Mouse (Mus musculus) limb, embryonic 12.5 days (tissue): ENCODE results near the gene L3mbtl2. TPM values are rescaled to one million over a fixed set of nuclear protein-coding genes. Genes with fewer than 3 reads are reported as not detected.

Experiments used
- ATAC-seq: fragments of 200-750 bp; cut with Nextera tagmentation; 2 replicates; pipeline ENCODE4 v1.8.0; 2017; ENCODE audit warnings: low read depth, moderate TSS enrichment; ENCODE audit not compliant: insufficient number of reproducible peaks, insufficient read depth, low FRiP score, low TSS enrichment
- H3K27ac ChIP-seq: fragments of 300-500 bp; sonication (generic); 2 replicates; pipeline ENCODE4 v1.5.1; 2016; ENCODE audit warnings: mild to moderate bottlenecking, moderate library complexity
- H3K27me3 ChIP-seq: fragments of 300-500 bp; sonication (generic); 2 replicates; pipeline ENCODE4 v1.6.1; 2016; ENCODE audit warnings: mild to moderate bottlenecking, moderate library complexity
- H3K36me3 ChIP-seq: fragments of 300-500 bp; sonication (generic); 2 replicates; pipeline ENCODE4 v1.6.1; 2016; ENCODE audit warnings: mild to moderate bottlenecking, moderate library complexity
- H3K4me1 ChIP-seq: fragments of 300-500 bp; sonication (generic); replicated peaks from 2 replicates; pipeline ENCODE4 v1.6.1; 2016
- H3K4me2 ChIP-seq: fragments of 300-500 bp; sonication (generic); 2 replicates; pipeline ENCODE4 v1.6.1; 2016; ENCODE audit warnings: mild to moderate bottlenecking, moderate library complexity
- H3K4me3 ChIP-seq: fragments of 300-500 bp; sonication (generic); replicated peaks from 2 replicates; pipeline ENCODE4 v1.5.1; 2016; ENCODE audit warnings: mild to moderate bottlenecking
- H3K9ac ChIP-seq: fragments of 300-500 bp; sonication (generic); replicated peaks from 2 replicates; pipeline ENCODE4 v1.6.1; 2016; ENCODE audit warnings: mild to moderate bottlenecking, moderate library complexity
- H3K9me3 ChIP-seq: fragments of 300-500 bp; sonication (generic); 2 replicates; pipeline ENCODE4 v1.6.1; 2016; ENCODE audit warnings: mild to moderate bottlenecking, moderate library complexity
- WGBS: fragments of 180-500 bp; shearing (Covaris S2); methylation state at CpG from one replicate; pipeline ENCODE4 v1.1.7; 2016; 5-methylcytosine and 5-hydroxymethylcytosine counted together
- polyA plus RNA-seq: library from polyadenylated mRNA; unstranded; fragments of >200 nt; fragmentation: Nextera tagmentation; extraction: Ambion mirVana; gene quantifications from 2 replicates; pipeline ENCODE4 v1.2.1, GENCODE M21; 2016

The L3mbtl2 gene
- polyA plus RNA-seq, 1 experiment from 2014 or later, result 25.5 TPM

GRCm38 (mm10) chr15:81708991-81709390 lies 45.3 kb downstream of the L3mbtl2 start:
- WGBS, result 94% methylated on average over 11 of the region's 11 CpGs
- Histone ChIP-seq H3K4me2 (no peak overlapping the region), H3K4me3 (no peak overlapping the region), H3K9me3 (no peaks in the 10 kb centered on the region), H3K27me3 (no peaks in the 10 kb centered on the region), H3K36me3 (peaks cover 94% of the 10 kb centered on the region), H3K27ac (no peak overlapping the region), H3K9ac (no peak overlapping the region), H3K4me1 (no peaks in the 10 kb centered on the region)
- no peak for ATAC-seq

DNA sequence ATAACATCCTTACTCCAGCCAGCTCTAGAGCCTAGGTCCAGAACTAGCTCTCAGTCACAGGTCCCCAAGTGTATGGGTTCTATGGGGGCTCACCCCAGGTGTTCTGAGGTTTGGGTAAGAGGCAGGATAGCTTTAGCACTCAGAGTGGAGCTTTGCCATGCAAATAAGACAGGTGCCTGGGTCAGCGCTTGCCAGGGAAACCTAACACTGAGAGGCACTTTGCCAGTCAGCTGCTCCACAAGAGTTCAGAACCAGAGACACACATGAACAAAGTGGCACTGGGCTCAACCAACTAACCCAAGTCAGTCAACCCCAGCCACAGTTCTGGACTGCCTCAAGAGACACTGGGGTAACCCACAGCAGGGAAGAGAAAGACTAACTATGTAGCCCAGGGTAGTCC lies 46.0 kb downstream of the L3mbtl2 start:
- no peaks in the 10 kb centered on the region for H3K9me3 ChIP-seq
- no peak overlapping the region for H3K4me2 ChIP-seq
- no peak overlapping the region for H3K9ac ChIP-seq
- H3K4me1 ChIP-seq, result no peaks in the 10 kb centered on the region
- no peak overlapping the region for H3K4me3 ChIP-seq
- no peak overlapping the region for H3K27ac ChIP-seq
- 100% methylated on average over 1 of the region's 1 CpGs for WGBS
- ATAC-seq, result no peak
- H3K36me3 ChIP-seq, result peaks cover 89% of the 10 kb centered on the region
- H3K27me3 ChIP-seq, result no peaks in the 10 kb centered on the region

DNA sequence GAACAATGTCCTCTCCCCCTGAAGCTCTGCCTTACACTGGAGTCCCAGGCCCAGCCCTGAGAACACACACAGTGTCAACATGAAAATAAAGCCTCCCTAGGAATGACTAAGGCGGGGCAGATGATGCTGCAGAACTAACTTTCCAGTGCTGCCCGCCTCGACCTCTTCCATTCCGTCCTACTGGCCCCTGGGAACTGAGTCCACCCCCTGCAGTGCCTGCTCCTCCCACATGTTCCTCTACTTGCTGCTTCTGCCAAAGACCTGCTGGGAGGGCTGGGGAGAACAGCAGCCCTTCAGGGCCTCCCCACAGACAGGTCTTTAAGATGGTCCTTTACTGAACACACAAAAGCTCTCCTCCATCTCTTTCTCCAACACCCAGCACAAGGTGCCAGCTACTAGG lies 47.1 kb downstream of the L3mbtl2 start:
- Histone ChIP-seq H3K27ac (no peak overlapping the region), H3K36me3 (peaks cover 89% of the 10 kb centered on the region), H3K4me2 (no peak overlapping the region), H3K4me3 (no peak overlapping the region), H3K4me1 (no peaks in the 10 kb centered on the region), H3K9ac (no peak overlapping the region), H3K9me3 (no peaks in the 10 kb centered on the region), H3K27me3 (no peaks in the 10 kb centered on the region)
- WGBS, result 85% methylated on average over 4 of the region's 4 CpGs
- ATAC-seq, result no peak

DNA sequence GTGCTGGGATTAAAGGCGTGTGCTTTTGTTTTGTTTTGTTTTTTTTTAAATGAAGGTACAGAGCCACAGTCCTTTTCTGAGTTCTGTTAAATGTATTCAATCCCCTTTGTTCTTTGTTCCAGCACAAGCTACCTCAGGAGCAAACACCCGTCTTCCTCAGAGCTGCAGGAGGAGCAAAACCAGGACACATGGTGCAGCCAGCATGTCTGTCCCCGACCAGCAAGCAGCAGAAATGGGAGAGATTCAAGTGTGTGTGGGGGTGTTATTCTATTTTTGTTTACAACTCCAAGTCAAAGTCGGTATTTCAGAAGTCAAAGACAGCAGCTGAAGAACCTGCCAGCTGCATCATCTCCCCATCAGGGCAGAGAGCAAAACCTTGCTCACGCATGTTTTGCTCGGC lies 50.1 kb downstream of the L3mbtl2 start:
- no peak overlapping the region for H3K9ac ChIP-seq
- H3K27me3 ChIP-seq, result no peaks in the 10 kb centered on the region
- no peak overlapping the region for H3K4me2 ChIP-seq
- peaks cover 93% of the 10 kb centered on the region for H3K36me3 ChIP-seq
- H3K9me3 ChIP-seq, result no peaks in the 10 kb centered on the region
- no peaks in the 10 kb centered on the region for H3K4me1 ChIP-seq
- no peak overlapping the region for H3K4me3 ChIP-seq
- H3K27ac ChIP-seq, result no peak overlapping the region
- WGBS, result 86% methylated on average over 6 of the region's 6 CpGs
- no peak for ATAC-seq

- Histone ChIP-seq H3K27me3 (no peaks in the 10 kb centered on the region), H3K36me3 (peaks cover 95% of the 10 kb centered on the region), H3K4me2 (no peak overlapping the region), H3K4me1 (no peaks in the 10 kb centered on the region), H3K27ac (no peak overlapping the region), H3K9ac (no peak overlapping the region), H3K4me3 (no peak overlapping the region), H3K9me3 (no peaks in the 10 kb centered on the region)
- ATAC-seq, result no peak
- WGBS, result 92% methylated on average over 9 of the region's 9 CpGs
Measured at GRCm38 (mm10) chr15:81718336-81719138, 54.8 kb downstream of the L3mbtl2 start.

- no peaks in the 10 kb centered on the region for H3K4me1 ChIP-seq
- H3K9ac ChIP-seq, result no peak overlapping the region
- H3K9me3 ChIP-seq, result no peaks in the 10 kb centered on the region
- H3K27me3 ChIP-seq, result no peaks in the 10 kb centered on the region
- no peak overlapping the region for H3K4me2 ChIP-seq
- no peak overlapping the region for H3K4me3 ChIP-seq
- H3K27ac ChIP-seq, result no peak overlapping the region
- peaks cover 95% of the 10 kb centered on the region for H3K36me3 ChIP-seq
- WGBS, result 92% methylated on average over 6 of the region's 6 CpGs
- ATAC-seq, result no peak
Measured at GRCm38 (mm10) chr15:81719139-81719531, 55.4 kb downstream of the L3mbtl2 start.

GRCm38 (mm10) chr15:81722361-81722760 lies 58.7 kb downstream of the L3mbtl2 start:
- Histone ChIP-seq H3K9me3 (no peaks in the 10 kb centered on the region), H3K36me3 (peaks cover 91% of the 10 kb centered on the region), H3K4me1 (no peaks in the 10 kb centered on the region), H3K4me3 (no peak overlapping the region), H3K27me3 (no peaks in the 10 kb centered on the region), H3K27ac (no peak overlapping the region), H3K4me2 (no peak overlapping the region), H3K9ac (no peak overlapping the region)
- 96% methylated on average over 5 of the region's 5 CpGs for WGBS
- no peak for ATAC-seq

DNA sequence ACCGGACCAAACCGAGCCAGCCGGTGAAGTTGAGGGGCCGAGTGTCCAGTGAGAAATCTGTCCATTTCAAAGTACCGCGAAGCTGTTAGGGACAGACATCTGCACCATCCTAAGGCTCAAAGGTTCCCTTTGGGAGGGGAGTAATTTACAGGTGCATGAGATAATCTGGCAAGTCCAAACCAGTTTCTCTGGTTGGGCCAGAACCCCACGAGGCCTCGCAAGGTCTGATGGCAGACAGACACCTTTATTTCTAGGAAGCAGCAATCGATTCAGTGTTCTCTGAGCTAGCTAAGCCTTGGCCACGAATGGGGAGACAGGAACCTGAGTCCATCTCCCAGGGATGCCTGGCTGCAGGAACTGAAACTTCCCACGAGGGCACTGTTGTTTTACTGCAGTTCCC lies 60.0 kb downstream of the L3mbtl2 start:
- Histone ChIP-seq H3K4me1 (peaks cover 12% of the 10 kb centered on the region), H3K27me3 (no peaks in the 10 kb centered on the region), H3K27ac (no peak overlapping the region), H3K9ac (no peak overlapping the region), H3K4me2 (no peak overlapping the region), H3K36me3 (peaks cover 78% of the 10 kb centered on the region), H3K4me3 (no peak overlapping the region), H3K9me3 (no peaks in the 10 kb centered on the region)
- ATAC-seq, result no peak
- 89% methylated on average over 11 of the region's 11 CpGs for WGBS

DNA sequence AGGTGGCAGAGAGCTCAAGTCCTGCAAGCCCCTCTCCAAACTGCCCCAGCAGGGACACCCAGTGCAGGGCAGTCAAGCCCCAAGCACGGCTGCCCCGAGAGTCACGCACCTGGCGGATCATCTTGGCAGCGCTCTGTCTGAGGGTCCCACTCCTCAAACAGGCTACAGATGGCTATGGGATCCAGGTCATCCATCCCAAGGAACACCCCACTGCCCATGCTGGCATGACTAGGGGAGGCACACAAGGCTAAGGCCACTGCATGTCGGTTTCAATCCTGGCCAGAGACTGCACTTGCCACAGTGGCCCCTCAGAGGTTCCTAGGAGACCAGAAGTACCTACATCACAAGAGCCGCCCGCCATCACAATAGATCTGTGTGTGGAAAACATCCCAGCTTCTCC lies 62.3 kb downstream of the L3mbtl2 start:
- Histone ChIP-seq H3K4me1 (peaks cover 16% of the 10 kb centered on the region), H3K27ac (no peak overlapping the region), H3K4me2 (no peak overlapping the region), H3K4me3 (no peak overlapping the region), H3K9ac (no peak overlapping the region), H3K27me3 (no peaks in the 10 kb centered on the region), H3K36me3 (peaks cover 55% of the 10 kb centered on the region), H3K9me3 (no peaks in the 10 kb centered on the region)
- WGBS, result 91% methylated on average over 8 of the region's 8 CpGs
- ATAC-seq, result no peak

GRCm38 (mm10) chr15:81729241-81729791 lies 65.6 kb downstream of the L3mbtl2 start:
- H3K9ac ChIP-seq, result peak overlapping the region; percentile 89
- no peaks in the 10 kb centered on the region for H3K9me3 ChIP-seq
- H3K4me2 ChIP-seq, result peak overlapping the region; percentile 94
- peak overlapping the region; percentile 64 for H3K27ac ChIP-seq
- peak overlapping the region; percentile 93 for H3K4me3 ChIP-seq
- peaks cover 16% of the 10 kb centered on the region for H3K4me1 ChIP-seq
- H3K27me3 ChIP-seq, result no peaks in the 10 kb centered on the region
- ATAC-seq, result no peak; the same call in 1 of the 2 replicates
- WGBS, result under 1% methylated on average over 49 of the region's 49 CpGs
- H3K36me3 ChIP-seq, result peaks cover 21% of the 10 kb centered on the region

- WGBS, result 5% methylated on average over 41 of the region's 41 CpGs
- peaks cover 14% of the 10 kb centered on the region; the same call in 1 of the 2 replicates for H3K36me3 ChIP-seq
- no peaks in the 10 kb centered on the region for H3K27me3 ChIP-seq
- H3K9me3 ChIP-seq, result no peaks in the 10 kb centered on the region
- H3K4me1 ChIP-seq, result peaks cover 16% of the 10 kb centered on the region
- peak overlapping the region; percentile 94 for H3K4me2 ChIP-seq
- peak; percentile 99 for ATAC-seq
- H3K4me3 ChIP-seq, result peak overlapping the region; percentile 93
- H3K9ac ChIP-seq, result peak overlapping the region; percentile 89
- H3K27ac ChIP-seq, result peak overlapping the region; percentile 64
Measured at GRCm38 (mm10) chr15:81729792-81730635, 66.3 kb downstream of the L3mbtl2 start.
